Mouse (Mus musculus) erythroblast, embryonic 14.5 days (primary cell): ENCODE results near the gene Zfp667.

Source experiments
- GATA1 ChIP-seq: IDR thresholded peaks from 2 replicates; pipeline ENCODE4 v1.6.1; 2012; ENCODE audit warnings: low read length, inconsistent platforms, mixed read lengths
- TAL1 ChIP-seq: IDR thresholded peaks from 3 replicates; pipeline ENCODE4 v1.6.1; 2012; ENCODE audit warnings: low read length, inconsistent platforms, mixed read lengths

- TF ChIP-seq GATA1 (no peak), TAL1 (no peak)
Measured at GRCm38 (mm10) chr7:6283451-6284075, 2.8 kb upstream of the Zfp667 start.
